Mouse (Mus musculus) 416B (cell line): ENCODE data around the gene Rundc1.
"Not testable (repeated sequence)": the region's sequence is repeated elsewhere in the genome, so short reads cannot be mapped to it uniquely, and the experiment has no call there.

ENCODE experiments used
- DNase-seq: peaks from one replicate; pipeline ENCODE4 v3.0.0; 2011; ENCODE audit warnings: low read depth

Gene Rundc1

GRCm38 (mm10) chr11:101466552-101466950 lies 41.7 kb downstream of the Rundc1 start:
- peak; percentile 18 for DNase-seq

GRCm38 (mm10) chr11:101467477-101468262 lies 42.8 kb downstream of the Rundc1 start:
- DNase-seq: peak; percentile 97

- DNase-seq: no peak
Measured at GRCm38 (mm10) chr11:101468263-101468688, 43.4 kb downstream of the Rundc1 start.

- DNase-seq: no peak
Measured at GRCm38 (mm10) chr11:101468731-101469130, 43.8 kb downstream of the Rundc1 start.

- DNase-seq: no peak
Measured at GRCm38 (mm10) chr11:101469155-101469554, 44.3 kb downstream of the Rundc1 start.

- DNase-seq: no peak
Measured at GRCm38 (mm10) chr11:101470206-101470605, 45.3 kb downstream of the Rundc1 start.

GRCm38 (mm10) chr11:101471926-101472325 lies 47.0 kb downstream of the Rundc1 start:
- no peak for DNase-seq

- DNase-seq: no peak
Measured at GRCm38 (mm10) chr11:101472336-101472735, 47.5 kb downstream of the Rundc1 start.

GRCm38 (mm10) chr11:101473686-101474085 lies 48.8 kb downstream of the Rundc1 start:
- not testable (repeated sequence) for DNase-seq

GRCm38 (mm10) chr11:101474298-101474697 lies 49.4 kb downstream of the Rundc1 start:
- DNase-seq: no peak

GRCm38 (mm10) chr11:101476361-101476760 lies 51.5 kb downstream of the Rundc1 start:
- DNase-seq: not testable (repeated sequence)

- DNase-seq: no peak
Measured at GRCm38 (mm10) chr11:101477194-101477551, 52.3 kb downstream of the Rundc1 start.

GRCm38 (mm10) chr11:101477552-101478211 lies 52.8 kb downstream of the Rundc1 start:
- no peak for DNase-seq

- no peak for DNase-seq
Measured at GRCm38 (mm10) chr11:101479171-101479635, 54.3 kb downstream of the Rundc1 start.

GRCm38 (mm10) chr11:101480912-101481311 lies 56.0 kb downstream of the Rundc1 start:
- DNase-seq: no peak

- DNase-seq: no peak
Measured at GRCm38 (mm10) chr11:101483804-101484203, 58.9 kb downstream of the Rundc1 start.

- DNase-seq: no peak
Measured at GRCm38 (mm10) chr11:101484245-101484644, 59.4 kb downstream of the Rundc1 start.

- DNase-seq: no peak
Measured at GRCm38 (mm10) chr11:101484814-101485213, 59.9 kb downstream of the Rundc1 start.
